Mouse (Mus musculus): ENCODE data around the gene Olfr140. TPM values are rescaled to one million over a fixed set of nuclear protein-coding genes. Genes with fewer than 3 reads are reported as not detected.

Gene Olfr140
- polyA plus RNA-seq (2014; fragmentation: Nextera tagmentation; extraction: Ambion mirVana): not detected in 2 replicates

GRCm38 (mm10) chr2:90063494-90063893 lies at the start of gene Olfr140:
Gene Olfr140 (minus strand): TSS chr2:90063594.
- ATAC-seq (replicated peaks; ENCODE audit: low FRiP score, low TSS enrichment, low read depth) (no peak), DNase-seq (ENCODE audit: low spot score) (no peak)
- H3K4me3 ChIP-seq (ENCODE audit: low read depth, low read length): no peak within 1 kb of the TSS
- no peaks in the 10 kb centered on the region for H3K36me3 ChIP-seq (ENCODE audit: control insufficient read depth, insufficient read depth, low read length)
- H3K4me2 ChIP-seq (ENCODE audit: low read length): no peak within 1 kb of the TSS
- no peak within 1 kb of the TSS for H3K27ac ChIP-seq (ENCODE audit: low read depth)
- H3K27me3 ChIP-seq (replicated peaks; ENCODE audit: control insufficient read depth, insufficient read depth, low read length): no peaks in the 10 kb centered on the region
- H3K9me3 ChIP-seq (ENCODE audit: control insufficient read depth, low read length): no peaks in the 10 kb centered on the region
- H3K9ac ChIP-seq (ENCODE audit: low read length): no peak within 1 kb of the TSS
- H3K4me1 ChIP-seq (replicated peaks; ENCODE audit: control insufficient read depth, insufficient read depth, low read length): no peaks in the 10 kb centered on the region

- Histone ChIP-seq H3K4me3 (ENCODE audit: low read depth, low read length) (no peak overlapping the region), H3K9ac (ENCODE audit: low read length) (no peak overlapping the region), H3K27me3 (replicated peaks; ENCODE audit: control insufficient read depth, insufficient read depth, low read length) (no peaks in the 10 kb centered on the region), H3K4me1 (replicated peaks; ENCODE audit: control insufficient read depth, insufficient read depth, low read length) (no peaks in the 10 kb centered on the region), H3K36me3 (ENCODE audit: control insufficient read depth, insufficient read depth, low read length) (no peaks in the 10 kb centered on the region), H3K9me3 (ENCODE audit: control insufficient read depth, low read length) (no peaks in the 10 kb centered on the region), H3K27ac (ENCODE audit: low read depth) (no peak overlapping the region), H3K4me2 (ENCODE audit: low read length) (no peak overlapping the region)
- WGBS: 83% methylated on average over 2 of the region's 2 CpGs
- no peak for DNase-seq (ENCODE audit: low spot score)
- ATAC-seq (replicated peaks; ENCODE audit: low FRiP score, low TSS enrichment, low read depth): no peak
Observed at GRCm38 (mm10) chr2:90070065-90070464, 6.7 kb upstream of the Olfr140 start.

GRCm38 (mm10) chr2:90035037-90035436 lies 28.4 kb downstream of the Olfr140 start, which contains the start of gene Olfr1265:
Gene Olfr1265 (plus strand): TSS chr2:90035337.
- Histone ChIP-seq H3K9me3 (ENCODE audit: control insufficient read depth, low read length) (no peaks in the 10 kb centered on the region), H3K4me2 (ENCODE audit: low read length) (no peak within 1 kb of the TSS), H3K27ac (ENCODE audit: low read depth) (no peak within 1 kb of the TSS), H3K9ac (ENCODE audit: low read length) (no peak within 1 kb of the TSS), H3K27me3 (replicated peaks; ENCODE audit: control insufficient read depth, insufficient read depth, low read length) (no peaks in the 10 kb centered on the region), H3K4me1 (replicated peaks; ENCODE audit: control insufficient read depth, insufficient read depth, low read length) (no peaks in the 10 kb centered on the region), H3K36me3 (ENCODE audit: control insufficient read depth, insufficient read depth, low read length) (no peaks in the 10 kb centered on the region), H3K4me3 (ENCODE audit: low read depth, low read length) (no peak within 1 kb of the TSS)
- ATAC-seq (replicated peaks; ENCODE audit: low FRiP score, low TSS enrichment, low read depth): no peak
- no peak for DNase-seq (ENCODE audit: low spot score)

- H3K4me2 ChIP-seq (ENCODE audit: low read length): no peak within 1 kb of the TSS
- H3K27me3 ChIP-seq (replicated peaks; ENCODE audit: control insufficient read depth, insufficient read depth, low read length): no peaks in the 10 kb centered on the region
- DNase-seq (ENCODE audit: low spot score) (no peak), ATAC-seq (replicated peaks; ENCODE audit: low FRiP score, low TSS enrichment, low read depth) (no peak)
- no peak within 1 kb of the TSS for H3K4me3 ChIP-seq (ENCODE audit: low read depth, low read length)
- H3K27ac ChIP-seq (ENCODE audit: low read depth): no peak within 1 kb of the TSS
- no peaks in the 10 kb centered on the region for H3K36me3 ChIP-seq (ENCODE audit: control insufficient read depth, insufficient read depth, low read length)
- 53% methylated on average over 2 of the region's 2 CpGs for WGBS
- H3K9me3 ChIP-seq (ENCODE audit: control insufficient read depth, low read length): no peaks in the 10 kb centered on the region
- no peaks in the 10 kb centered on the region for H3K4me1 ChIP-seq (replicated peaks; ENCODE audit: control insufficient read depth, insufficient read depth, low read length)
- H3K9ac ChIP-seq (ENCODE audit: low read length): no peak within 1 kb of the TSS
Observed at GRCm38 (mm10) chr2:90025477-90025876, 37.9 kb downstream of the Olfr140 start, which contains the start of gene Olfr1264. Gene Olfr1264 (minus strand): TSS chr2:90025577.

- Histone ChIP-seq H3K9me3 (ENCODE audit: control insufficient read depth, low read length) (no peaks in the 10 kb centered on the region), H3K9ac (ENCODE audit: low read length) (no peak within 1 kb of the TSS), H3K4me2 (ENCODE audit: low read length) (no peak within 1 kb of the TSS), H3K4me3 (ENCODE audit: low read depth, low read length) (no peak within 1 kb of the TSS), H3K27ac (ENCODE audit: low read depth) (no peak within 1 kb of the TSS), H3K4me1 (replicated peaks; ENCODE audit: control insufficient read depth, insufficient read depth, low read length) (no peaks in the 10 kb centered on the region), H3K36me3 (ENCODE audit: control insufficient read depth, insufficient read depth, low read length) (no peaks in the 10 kb centered on the region), H3K27me3 (replicated peaks; ENCODE audit: control insufficient read depth, insufficient read depth, low read length) (no peaks in the 10 kb centered on the region)
- 75% methylated on average over 2 of the region's 2 CpGs for WGBS
- no peak for ATAC-seq (replicated peaks; ENCODE audit: low FRiP score, low TSS enrichment, low read depth)
- DNase-seq (ENCODE audit: low spot score): no peak
Observed at GRCm38 (mm10) chr2:90011831-90012230, 51.6 kb downstream of the Olfr140 start, which contains the start of gene Olfr1263. Gene Olfr1263 (plus strand): TSS chr2:90012131.

GRCm38 (mm10) chr2:89999845-90000244 lies 63.5 kb downstream of the Olfr140 start, which contains the start of gene Olfr1262:
Gene Olfr1262 (plus strand): TSS chr2:90000145.
- H3K9me3 ChIP-seq (ENCODE audit: control insufficient read depth, low read length): no peaks in the 10 kb centered on the region
- no peak within 1 kb of the TSS for H3K4me2 ChIP-seq (ENCODE audit: low read length)
- no peak within 1 kb of the TSS for H3K4me3 ChIP-seq (ENCODE audit: low read depth, low read length)
- no peaks in the 10 kb centered on the region for H3K4me1 ChIP-seq (replicated peaks; ENCODE audit: control insufficient read depth, insufficient read depth, low read length)
- no peaks in the 10 kb centered on the region for H3K36me3 ChIP-seq (ENCODE audit: control insufficient read depth, insufficient read depth, low read length)
- no peaks in the 10 kb centered on the region for H3K27me3 ChIP-seq (replicated peaks; ENCODE audit: control insufficient read depth, insufficient read depth, low read length)
- no peak within 1 kb of the TSS for H3K9ac ChIP-seq (ENCODE audit: low read length)
- H3K27ac ChIP-seq (ENCODE audit: low read depth): no peak within 1 kb of the TSS
- no peak for DNase-seq (ENCODE audit: low spot score)
- no peak for ATAC-seq (replicated peaks; ENCODE audit: low FRiP score, low TSS enrichment, low read depth)

Other genes with a start within 250 kb of the Olfr140 start
- not detected in 2 replicates for gene Olfr1256, start 222.0 kb downstream of the Olfr140 start, polyA plus RNA-seq (2014; fragmentation: Nextera tagmentation; extraction: Ambion mirVana)
- not detected in 2 replicates for gene Olfr48, start 215.4 kb downstream of the Olfr140 start, polyA plus RNA-seq (2014; fragmentation: Nextera tagmentation; extraction: Ambion mirVana)
- 0.17 TPM in 1 of 2 replicates, not detected in the other for gene Olfr1257, start 185.2 kb downstream of the Olfr140 start, polyA plus RNA-seq (2014; fragmentation: Nextera tagmentation; extraction: Ambion mirVana)
- gene Olfr1258, start 136.3 kb downstream of the Olfr140 start, polyA plus RNA-seq (2014; fragmentation: Nextera tagmentation; extraction: Ambion mirVana): not detected in 2 replicates
- not detected in 2 replicates for gene Olfr1259, start 114.9 kb downstream of the Olfr140 start, polyA plus RNA-seq (2014; fragmentation: Nextera tagmentation; extraction: Ambion mirVana)
- not detected in 2 replicates for gene Olfr1260, start 89.3 kb downstream of the Olfr140 start, polyA plus RNA-seq (2014; fragmentation: Nextera tagmentation; extraction: Ambion mirVana)
- not detected in 2 replicates for gene Olfr1261, start 72.4 kb downstream of the Olfr140 start, polyA plus RNA-seq (2014; fragmentation: Nextera tagmentation; extraction: Ambion mirVana)
- gene Olfr1262, start 63.4 kb downstream of the Olfr140 start, polyA plus RNA-seq (2014; fragmentation: Nextera tagmentation; extraction: Ambion mirVana): not detected in 2 replicates
- gene Olfr1263, start 51.5 kb downstream of the Olfr140 start, polyA plus RNA-seq (2014; fragmentation: Nextera tagmentation; extraction: Ambion mirVana): not detected in 2 replicates
- gene Olfr1264, start 38.0 kb downstream of the Olfr140 start, polyA plus RNA-seq (2014; fragmentation: Nextera tagmentation; extraction: Ambion mirVana): not detected in 2 replicates
- not detected in 2 replicates for gene Olfr1265, start 28.3 kb downstream of the Olfr140 start, polyA plus RNA-seq (2014; fragmentation: Nextera tagmentation; extraction: Ambion mirVana)
- not detected in 2 replicates for gene Olfr1269, start 57.8 kb upstream of the Olfr140 start, polyA plus RNA-seq (2014; fragmentation: Nextera tagmentation; extraction: Ambion mirVana)
- gene Olfr32, start 78.7 kb upstream of the Olfr140 start, polyA plus RNA-seq (2014; fragmentation: Nextera tagmentation; extraction: Ambion mirVana): not detected in 2 replicates
- not detected in 2 replicates for gene Olfr1270, start 89.5 kb upstream of the Olfr140 start, polyA plus RNA-seq (2014; fragmentation: Nextera tagmentation; extraction: Ambion mirVana)
- gene Olfr1506, start 160.9 kb upstream of the Olfr140 start, polyA plus RNA-seq (2014; fragmentation: Nextera tagmentation; extraction: Ambion mirVana): not detected in 2 replicates
- gene Olfr142, start 194.0 kb upstream of the Olfr140 start, polyA plus RNA-seq (2014; fragmentation: Nextera tagmentation; extraction: Ambion mirVana): not detected in 2 replicates
- gene Olfr1271, start 207.4 kb upstream of the Olfr140 start, polyA plus RNA-seq (2014; fragmentation: Nextera tagmentation; extraction: Ambion mirVana): not detected in 2 replicates
- gene Olfr1272, start 229.2 kb upstream of the Olfr140 start, polyA plus RNA-seq (2014; fragmentation: Nextera tagmentation; extraction: Ambion mirVana): not detected in 2 replicates